Mouse (Mus musculus): Measurements from ENCODE around the gene Hoxb5.

Hoxb5 gene

GRCm38 (mm10) chr11:96318368-96319070, 15.4 kb downstream of the Hoxb5 start:
- DNase-seq (ENCODE audit: low read depth, low spot score): peak; percentile 12

DNA sequence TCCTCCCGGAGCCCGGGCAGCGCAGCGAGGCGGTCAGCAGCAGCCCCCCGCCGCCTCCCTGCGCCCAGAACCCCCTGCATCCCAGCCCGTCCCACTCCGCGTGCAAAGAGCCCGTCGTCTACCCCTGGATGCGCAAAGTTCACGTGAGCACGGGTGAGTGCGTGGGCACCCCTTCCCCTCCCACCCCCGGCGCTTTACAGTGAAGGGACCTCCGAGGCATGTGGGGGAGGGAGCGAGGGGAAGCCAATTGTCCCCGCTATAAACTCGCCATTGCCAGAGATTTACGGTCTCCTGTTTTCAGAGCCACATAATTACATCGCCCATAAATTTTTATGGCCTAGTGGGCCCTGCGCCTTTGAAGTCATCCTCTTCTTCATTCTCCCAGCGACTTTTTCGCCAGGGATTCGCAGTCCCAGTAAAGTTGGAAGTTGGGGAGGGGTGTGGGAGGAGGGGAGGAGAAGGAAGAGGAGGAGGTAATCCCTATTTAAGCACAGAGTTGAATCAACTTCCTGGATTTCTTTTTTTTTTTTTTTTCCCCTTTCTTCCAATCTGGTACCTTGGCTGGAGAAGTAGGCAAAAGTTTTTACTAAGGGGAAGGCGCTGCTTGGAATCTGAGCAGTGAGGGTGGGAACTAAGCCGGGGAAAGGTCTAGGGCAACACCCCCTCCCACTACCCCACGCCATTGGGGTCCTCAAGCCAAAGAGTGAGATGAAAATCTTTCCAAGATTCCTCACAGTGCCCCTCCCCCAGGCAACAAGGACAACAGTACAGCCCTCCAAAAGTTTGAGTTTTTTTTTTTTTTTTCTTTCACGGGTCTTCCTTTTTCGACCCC, 16.2 kb downstream of the Hoxb5 start:
- no peak for DNase-seq (ENCODE audit: low read depth, low spot score)

DNA sequence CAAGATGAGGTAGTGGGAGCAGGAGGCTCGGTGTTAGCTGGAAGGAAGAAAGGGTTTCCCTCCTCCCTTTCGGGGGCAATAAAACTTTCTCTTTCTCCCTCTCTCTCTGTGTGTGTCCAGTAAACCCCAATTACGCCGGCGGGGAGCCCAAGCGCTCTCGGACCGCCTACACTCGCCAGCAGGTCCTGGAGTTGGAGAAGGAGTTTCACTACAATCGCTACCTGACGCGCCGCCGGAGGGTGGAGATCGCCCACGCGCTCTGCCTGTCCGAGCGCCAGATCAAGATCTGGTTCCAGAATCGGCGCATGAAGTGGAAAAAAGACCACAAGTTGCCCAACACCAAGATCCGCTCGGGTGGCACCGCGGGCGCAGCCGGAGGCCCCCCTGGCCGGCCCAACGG, 16.8 kb downstream of the Hoxb5 start:
- DNase-seq (ENCODE audit: low read depth, low spot score): no peak

DNA sequence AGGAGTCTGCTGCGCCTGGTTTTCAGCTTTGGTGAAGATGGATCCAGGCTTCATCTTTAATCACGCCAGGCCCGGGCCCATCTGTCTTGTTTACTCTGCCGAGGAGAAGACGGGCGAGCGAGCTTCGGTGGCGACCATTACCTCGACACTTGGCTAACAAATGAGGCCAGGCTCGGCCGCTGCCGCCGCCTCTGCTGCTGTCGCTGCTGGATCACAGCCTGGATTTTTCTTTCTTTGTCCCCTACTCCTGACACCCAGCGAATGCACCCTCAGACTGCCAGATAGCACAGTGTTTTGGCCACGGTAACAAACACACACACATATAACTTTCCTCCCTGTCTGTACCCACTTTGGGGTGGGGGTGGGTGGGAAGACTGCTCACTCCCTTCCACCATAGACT, 17.6 kb downstream of the Hoxb5 start:
- no peak for DNase-seq (ENCODE audit: low read depth, low spot score)

- no peak for DNase-seq (ENCODE audit: low read depth, low spot score)
Observed at GRCm38 (mm10) chr11:96321846-96322245, 18.7 kb downstream of the Hoxb5 start.

- DNase-seq (ENCODE audit: low read depth, low spot score): no peak
Observed at GRCm38 (mm10) chr11:96322738-96323137, 19.6 kb downstream of the Hoxb5 start.

GRCm38 (mm10) chr11:96323154-96323553, 20.0 kb downstream of the Hoxb5 start, which contains the start of gene Hoxb3:
Gene Hoxb3, plus strand, starts transcription at chr11:96323326.
- DNase-seq (ENCODE audit: low read depth, low spot score): no peak

DNA sequence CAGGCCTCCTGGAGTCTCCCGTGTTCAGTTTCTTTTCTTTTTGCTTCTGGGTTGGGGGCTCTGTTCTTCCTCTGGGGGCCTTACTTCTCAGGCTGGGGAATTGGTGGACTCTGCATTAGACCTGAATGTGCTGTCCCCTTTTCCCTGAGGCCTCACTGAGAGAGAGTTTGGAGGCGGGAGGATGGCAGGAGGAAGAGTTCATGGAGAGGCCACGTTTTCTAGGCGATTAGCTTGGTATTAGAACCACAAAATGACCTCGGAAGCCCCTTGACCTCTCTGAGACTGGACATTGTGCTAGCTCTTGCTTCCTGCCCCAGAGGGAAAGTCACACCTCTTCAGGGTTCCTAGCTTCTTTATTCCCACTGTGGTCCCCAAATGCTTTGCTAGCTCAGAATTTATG, 21.0 kb downstream of the Hoxb5 start:
- no peak for DNase-seq (ENCODE audit: low read depth, low spot score)

DNA sequence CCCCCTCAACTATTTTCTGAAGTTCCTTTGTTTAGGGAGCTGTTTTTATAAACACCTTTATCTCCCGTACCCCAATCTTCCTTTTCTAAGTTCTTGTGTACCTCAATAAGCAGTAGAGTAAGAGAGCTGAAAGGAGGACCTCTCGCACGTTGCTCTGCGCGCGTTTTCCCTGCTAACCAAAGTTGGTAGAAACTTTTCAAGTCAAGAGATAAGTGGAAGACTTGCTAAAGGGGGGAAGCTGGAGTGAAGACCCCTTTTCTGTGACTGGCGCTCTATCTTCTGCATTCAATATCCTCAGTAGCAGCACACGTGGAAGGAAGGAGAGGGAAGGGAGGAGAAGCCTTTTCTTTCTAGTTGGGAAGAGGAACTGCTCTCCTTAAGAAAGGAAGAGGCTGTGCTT, 21.8 kb downstream of the Hoxb5 start:
- no peak for DNase-seq (ENCODE audit: low read depth, low spot score)

DNA sequence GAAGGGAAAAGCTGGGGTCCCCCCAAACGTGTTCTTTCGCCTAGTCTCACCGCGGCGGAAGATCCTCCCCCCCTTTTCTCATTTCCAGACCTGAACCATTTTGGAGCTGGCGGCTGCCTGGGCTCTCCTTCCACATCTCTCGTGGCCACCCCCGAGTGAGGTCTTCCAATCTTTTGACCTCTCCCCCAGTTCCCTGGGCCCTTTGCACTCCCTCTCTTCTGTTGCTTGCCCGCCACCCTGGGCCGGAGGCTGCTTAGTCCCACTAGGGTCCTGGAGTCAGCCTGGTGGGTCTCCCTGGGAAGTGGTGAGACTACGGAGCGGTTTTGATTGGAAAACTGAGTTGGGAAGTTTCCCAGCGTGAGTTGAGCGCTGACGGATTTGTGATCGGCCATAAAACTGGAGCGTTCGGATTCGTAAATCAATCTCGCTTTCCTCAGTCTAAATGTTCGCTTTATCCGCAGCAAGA, 22.6 kb downstream of the Hoxb5 start:
- no peak for DNase-seq (ENCODE audit: low read depth, low spot score)

GRCm38 (mm10) chr11:96326705-96327104, 23.6 kb downstream of the Hoxb5 start:
- no peak for DNase-seq (ENCODE audit: low read depth, low spot score)

GRCm38 (mm10) chr11:96327122-96327521, 24.0 kb downstream of the Hoxb5 start:
- DNase-seq (ENCODE audit: low read depth, low spot score): no peak

GRCm38 (mm10) chr11:96327750-96328149, 24.6 kb downstream of the Hoxb5 start:
- DNase-seq (ENCODE audit: low read depth, low spot score): no peak

DNA sequence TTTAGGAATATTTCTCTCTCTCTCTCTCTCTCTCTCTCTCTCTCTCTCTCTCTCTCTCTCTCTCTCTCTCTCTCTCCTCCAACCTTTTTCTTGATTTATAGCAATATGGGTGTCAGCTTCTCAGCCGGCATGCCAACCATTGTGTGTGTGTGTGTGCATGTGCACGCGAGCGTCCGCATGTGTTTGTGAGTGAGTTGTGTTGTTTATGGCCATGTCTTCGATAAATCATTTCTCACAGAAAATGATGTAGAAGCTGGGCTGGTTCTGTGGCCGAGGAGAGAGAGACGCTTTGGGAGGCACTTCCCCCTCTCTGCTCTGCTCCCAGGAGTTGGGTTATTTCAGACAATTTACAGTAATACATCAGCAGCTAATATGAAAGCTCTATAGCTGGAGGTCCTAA, 25.5 kb downstream of the Hoxb5 start:
- no peak for DNase-seq (ENCODE audit: low read depth, low spot score)

GRCm38 (mm10) chr11:96332105-96332504, 29.0 kb downstream of the Hoxb5 start:
- no peak for DNase-seq (ENCODE audit: low read depth, low spot score)

DNA sequence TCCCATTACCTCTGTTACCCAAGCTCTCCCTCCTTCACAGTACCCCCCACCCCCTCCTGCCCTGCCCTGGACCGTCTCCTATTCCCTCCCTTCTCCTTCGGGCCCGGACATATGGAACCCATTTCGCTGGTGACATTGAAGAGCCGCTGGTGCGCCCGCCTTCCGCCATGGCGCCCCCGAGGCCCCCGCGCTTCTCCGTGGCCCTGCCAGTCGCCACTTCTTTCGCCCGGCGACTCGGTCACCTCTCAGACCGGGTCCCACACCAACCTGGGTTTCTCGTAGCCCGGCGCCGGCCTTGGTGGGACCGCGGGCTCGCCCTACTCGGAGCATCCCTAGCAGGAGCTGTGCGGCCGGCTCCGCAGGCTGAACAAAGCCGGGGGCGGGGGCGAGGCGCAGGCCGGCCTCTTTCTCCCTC, 29.5 kb downstream of the Hoxb5 start:
- no peak for DNase-seq (ENCODE audit: low read depth, low spot score)

GRCm38 (mm10) chr11:96333241-96334001, 30.3 kb downstream of the Hoxb5 start:
- DNase-seq (ENCODE audit: low read depth, low spot score): no peak

- DNase-seq (ENCODE audit: low read depth, low spot score): no peak
Observed at GRCm38 (mm10) chr11:96334002-96334364, 30.8 kb downstream of the Hoxb5 start.

DNA sequence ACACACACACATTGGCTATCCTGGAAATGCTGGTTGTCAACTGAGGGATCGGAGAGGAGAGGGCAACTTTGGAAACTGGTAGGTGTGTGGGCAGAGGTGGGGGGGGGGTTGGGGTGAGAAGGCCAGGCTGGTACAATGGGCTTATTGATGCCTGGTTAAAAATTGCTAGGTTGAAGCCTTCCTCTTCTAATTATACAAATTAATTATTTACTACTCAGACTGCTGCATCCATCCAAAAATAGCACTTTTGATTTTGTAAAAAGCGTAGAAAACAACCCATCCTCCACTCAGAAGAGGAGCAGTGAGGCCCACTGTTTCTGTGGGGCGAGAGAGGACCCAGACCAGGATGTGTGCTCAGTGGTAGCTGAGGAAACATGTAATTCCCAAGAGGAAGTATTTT, 31.9 kb downstream of the Hoxb5 start:
- no peak for DNase-seq (ENCODE audit: low read depth, low spot score)

GRCm38 (mm10) chr11:96336597-96336996, 33.5 kb downstream of the Hoxb5 start:
- no peak for DNase-seq (ENCODE audit: low read depth, low spot score)

DNA sequence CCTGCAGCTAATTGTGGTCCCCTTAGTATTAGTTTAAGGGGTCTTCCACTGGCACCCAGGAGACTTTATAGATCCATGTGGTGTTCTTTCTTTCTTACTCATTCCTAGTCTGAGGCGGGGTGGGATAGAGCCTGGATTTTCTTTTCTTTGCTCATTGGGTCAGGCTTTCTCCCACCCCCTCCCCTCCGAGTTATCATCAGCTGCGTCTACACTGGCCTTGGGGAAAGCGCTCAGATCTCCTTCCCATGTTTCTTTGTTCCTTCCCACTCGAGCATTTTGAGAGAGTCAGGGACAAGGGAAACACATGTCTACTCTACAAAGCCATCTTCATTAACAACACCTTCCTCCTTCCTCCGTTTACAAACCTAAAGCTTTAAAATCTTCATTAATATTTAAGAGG, 33.9 kb downstream of the Hoxb5 start:
- no peak for DNase-seq (ENCODE audit: low read depth, low spot score)

Data from brain, adult 2 months (tissue).